Mouse (Mus musculus) hindbrain, embryonic 10.5 days (tissue): ENCODE measurements around the gene Polr3gl. TPM values are rescaled to one million over a fixed set of nuclear protein-coding genes. Genes with fewer than 3 reads are reported as not detected.

Experiments used
- DNase-seq: peaks from one replicate; pipeline ENCODE4 v3.0.0-alpha.2; 2017; ENCODE audit warnings: low spot score
- H3K27ac ChIP-seq: fragments of 300-500 bp; sonication (generic); 2 replicates; pipeline ENCODE4 v1.5.1; 2016; ENCODE audit warnings: mild to moderate bottlenecking, moderate library complexity
- H3K27me3 ChIP-seq: fragments of 300-500 bp; sonication (generic); 2 replicates; pipeline ENCODE4 v1.6.1; 2016; ENCODE audit warnings: mild to moderate bottlenecking; ENCODE audit not compliant: poor library complexity, insufficient read depth, severe bottlenecking
- H3K36me3 ChIP-seq: fragments of 300-500 bp; sonication (generic); 2 replicates; pipeline ENCODE4 v1.6.1; 2016; ENCODE audit warnings: mild to moderate bottlenecking, moderate library complexity
- H3K4me1 ChIP-seq: fragments of 300-500 bp; sonication (generic); replicated peaks from 2 replicates; pipeline ENCODE4 v1.6.1; 2016; ENCODE audit warnings: mild to moderate bottlenecking
- H3K4me3 ChIP-seq: fragments of 300-500 bp; sonication (generic); 2 replicates; pipeline ENCODE4 v1.5.1; 2016; ENCODE audit warnings: mild to moderate bottlenecking, moderate library complexity
- H3K9me3 ChIP-seq: fragments of 300-500 bp; sonication (generic); 2 replicates; pipeline ENCODE4 v1.6.1; 2016; ENCODE audit warnings: mild to moderate bottlenecking, moderate library complexity
- WGBS: fragments of 180-500 bp; shearing (Covaris S2); methylation state at CpG from one replicate; pipeline ENCODE4 v1.1.7; 2016; 5-methylcytosine and 5-hydroxymethylcytosine counted together
- polyA plus RNA-seq: library from polyadenylated mRNA; unstranded; fragments of >200 nt; fragmentation: Nextera tagmentation; extraction: Ambion mirVana; gene quantifications from 2 replicates; pipeline ENCODE4 v1.2.1, GENCODE M21; 2016

Polr3gl gene
- polyA plus RNA-seq, 1 experiment from 2014 or later = 29.4 TPM

DNA sequence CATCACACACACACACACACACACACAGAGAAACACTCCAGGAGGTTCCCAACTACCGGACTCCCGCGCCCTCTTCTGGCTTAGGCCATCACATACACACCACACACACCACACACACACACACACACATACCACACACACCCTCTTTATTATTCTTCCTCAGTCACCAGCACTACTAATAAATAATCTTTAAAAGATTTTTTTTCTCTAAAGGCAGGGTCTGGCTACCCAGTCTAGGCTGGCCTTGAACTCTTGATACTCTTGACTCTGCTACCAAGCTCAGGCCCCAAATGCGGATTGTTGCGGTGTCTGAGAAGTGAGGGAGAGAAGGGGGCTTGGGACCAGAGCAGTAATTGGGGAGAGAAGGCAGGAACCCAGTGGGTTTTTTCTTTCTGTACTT, 870 bp upstream of the Polr3gl start:
- H3K4me1 ChIP-seq = peaks cover 59% of the 10 kb centered on the region
- 73% methylated on average over 5 of the region's 5 CpGs for WGBS

DNA sequence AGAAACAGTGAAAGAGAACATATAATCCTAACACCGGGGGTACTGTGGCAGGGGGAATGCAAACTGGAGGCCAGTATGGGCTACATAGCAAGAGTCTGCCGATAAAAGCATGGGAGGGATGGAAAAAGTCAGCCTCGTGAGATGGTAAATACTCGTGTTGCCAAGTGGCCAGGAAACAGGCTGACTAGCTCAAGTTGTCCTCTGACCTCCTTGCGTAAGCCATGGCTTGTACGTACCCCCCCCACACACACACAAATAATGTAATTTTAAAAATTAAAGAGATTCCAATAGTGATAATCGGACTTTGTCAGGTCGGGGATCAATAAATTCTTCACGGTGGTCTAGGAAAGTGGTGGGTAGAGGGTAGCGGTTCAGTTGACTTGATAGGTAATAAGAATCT, 607 bp downstream of the Polr3gl start:
- Histone ChIP-seq H3K4me3 (peak overlapping the region; percentile 72), H3K4me1 (peaks cover 51% of the 10 kb centered on the region), H3K27ac (peak overlapping the region; percentile 92), H3K36me3 (no peaks in the 10 kb centered on the region), H3K9me3 (no peaks in the 10 kb centered on the region), H3K27me3 (peaks cover 37% of the 10 kb centered on the region)
- WGBS = 2% methylated on average over 10 of the region's 10 CpGs
- DNase-seq = no peak

More for the DNA sequence above, 870 bp upstream of the Polr3gl start:
- Histone ChIP-seq H3K36me3 (no peaks in the 10 kb centered on the region), H3K27me3 (peaks cover 52% of the 10 kb centered on the region), H3K9me3 (no peaks in the 10 kb centered on the region), H3K4me3 (no peak overlapping the region), H3K27ac (no peak overlapping the region)
- DNase-seq = no peak

DNA sequence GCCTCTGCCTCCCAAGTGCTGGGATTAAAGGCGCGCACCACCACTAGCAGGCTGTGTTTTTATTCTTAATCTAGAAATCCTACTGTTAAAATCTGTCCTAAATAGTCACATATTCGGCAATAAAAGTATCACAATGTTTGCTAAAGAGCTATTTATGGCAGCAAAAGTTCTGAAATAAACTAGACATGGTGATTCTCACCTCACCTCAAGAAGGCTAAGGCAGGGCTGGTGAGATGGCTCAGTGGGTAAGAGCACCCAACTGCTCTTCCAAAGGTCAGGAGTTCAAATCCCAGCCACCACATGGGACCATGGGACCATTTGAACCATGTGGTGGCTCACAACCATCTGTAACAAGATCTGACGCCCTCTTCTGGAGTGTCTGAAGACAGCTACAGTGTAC, 3.3 kb downstream of the Polr3gl start:
- H3K9me3 ChIP-seq = no peaks in the 10 kb centered on the region
- H3K4me3 ChIP-seq = no peak overlapping the region
- H3K27ac ChIP-seq = no peak overlapping the region
- no peak for DNase-seq
- no peaks in the 10 kb centered on the region for H3K36me3 ChIP-seq
- peaks cover 21% of the 10 kb centered on the region for H3K27me3 ChIP-seq
- WGBS = 81% methylated on average over 4 of the region's 4 CpGs
- H3K4me1 ChIP-seq = peaks cover 23% of the 10 kb centered on the region

- 88% methylated on average over 5 of the region's 5 CpGs for WGBS
- DNase-seq = no peak
- Histone ChIP-seq H3K4me3 (no peak overlapping the region), H3K36me3 (no peaks in the 10 kb centered on the region), H3K27me3 (peaks cover 14% of the 10 kb centered on the region), H3K27ac (no peak overlapping the region), H3K4me1 (peaks cover 24% of the 10 kb centered on the region), H3K9me3 (no peaks in the 10 kb centered on the region)
These were observed 10.6 kb downstream of the Polr3gl start for GRCm38 (mm10) chr3:96583386-96583785.

DNA sequence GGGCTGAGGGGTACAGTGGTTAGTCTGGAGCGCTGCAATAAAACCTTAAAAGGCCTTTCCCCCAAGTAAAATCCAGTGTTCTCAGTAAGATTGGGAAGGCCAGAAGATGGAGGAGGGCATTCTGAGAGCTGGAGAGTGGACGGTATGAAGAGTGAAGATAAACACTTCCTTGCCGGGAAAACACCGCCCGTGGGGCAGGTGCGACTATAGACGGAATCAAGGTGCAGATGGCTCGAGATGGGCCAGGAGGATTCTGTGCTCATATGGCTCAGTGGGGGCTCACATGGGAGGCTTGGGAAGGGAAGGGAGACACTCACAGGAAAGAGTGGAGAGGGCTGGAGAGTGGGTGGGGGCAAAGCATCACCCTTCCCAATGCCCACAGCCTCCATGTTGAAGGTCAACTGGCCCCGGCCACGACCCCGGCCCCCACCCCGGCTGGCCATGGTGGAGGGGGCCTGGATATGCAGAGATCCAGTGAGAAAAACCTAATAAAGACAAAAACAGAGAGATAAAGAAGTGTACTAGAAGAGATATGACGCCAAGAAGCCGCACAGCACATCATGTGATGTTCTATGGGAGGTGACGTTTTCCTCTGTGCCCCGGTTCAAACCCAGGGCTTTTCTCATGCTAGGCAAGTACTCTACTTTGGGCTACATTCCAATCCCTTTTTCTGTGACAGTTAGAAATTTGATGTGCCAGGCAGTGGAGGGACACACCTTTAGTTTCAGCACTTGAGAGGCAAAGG, 12.0 kb downstream of the Polr3gl start:
- H3K36me3 ChIP-seq = no peaks in the 10 kb centered on the region
- WGBS = 87% methylated on average over 16 of the region's 16 CpGs
- peaks cover 34% of the 10 kb centered on the region for H3K4me1 ChIP-seq
- H3K27ac ChIP-seq = no peak overlapping the region
- H3K9me3 ChIP-seq = no peaks in the 10 kb centered on the region
- H3K27me3 ChIP-seq = peaks cover 14% of the 10 kb centered on the region
- H3K4me3 ChIP-seq = no peak overlapping the region
- no peak for DNase-seq

DNA sequence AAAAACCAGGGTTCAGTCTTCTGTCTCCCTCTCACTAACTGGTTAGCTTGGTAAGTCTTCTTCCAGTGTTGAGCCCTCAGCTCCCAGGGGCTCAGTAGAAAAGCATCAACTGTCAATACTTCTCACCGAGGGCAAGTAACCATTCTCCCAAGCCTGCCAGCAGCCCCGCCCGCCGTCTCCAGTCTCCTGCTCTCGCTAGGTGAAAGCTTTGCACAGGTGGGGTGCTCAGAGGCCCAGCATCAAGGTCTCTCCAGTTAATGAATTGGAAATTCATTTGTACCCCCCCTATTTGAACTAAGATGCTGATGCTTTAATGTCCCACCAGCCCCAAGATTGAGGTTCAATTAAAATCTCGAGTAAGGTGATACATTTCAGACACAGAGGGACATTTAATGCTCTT, 12.8 kb downstream of the Polr3gl start:
- Histone ChIP-seq H3K4me3 (no peak overlapping the region), H3K36me3 (no peaks in the 10 kb centered on the region), H3K9me3 (no peaks in the 10 kb centered on the region), H3K4me1 (peaks cover 42% of the 10 kb centered on the region), H3K27ac (no peak overlapping the region), H3K27me3 (peaks cover 14% of the 10 kb centered on the region)
- DNase-seq = no peak
- 41% methylated on average over 6 of the region's 6 CpGs for WGBS

DNA sequence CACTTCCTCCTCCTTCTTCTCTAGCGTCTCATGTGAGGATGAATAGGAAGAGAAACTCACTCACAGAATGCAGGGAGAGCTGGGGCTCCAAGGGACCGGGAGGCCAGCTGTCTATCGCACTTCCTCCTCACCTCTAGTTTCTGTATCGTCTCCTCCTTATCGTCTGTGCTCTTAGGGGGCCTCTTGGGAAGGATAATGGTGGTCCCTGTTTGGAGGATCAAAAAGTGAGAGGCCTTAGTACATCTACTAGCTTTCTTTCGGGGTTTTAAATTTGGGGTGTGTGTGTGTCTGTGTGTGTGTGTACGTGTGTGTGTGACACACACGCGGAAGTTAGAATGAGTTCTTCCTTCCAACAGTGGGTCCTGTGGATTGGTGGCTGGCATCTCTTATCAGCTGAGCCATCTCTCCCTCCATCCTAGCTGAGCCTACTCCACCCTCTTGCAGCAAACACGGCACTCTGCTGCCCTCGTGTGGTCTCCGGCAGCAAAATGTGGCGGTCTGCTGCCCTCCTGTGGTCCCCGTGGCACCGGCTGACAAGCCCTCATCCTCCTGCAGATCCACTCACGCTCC, 14.0 kb downstream of the Polr3gl start:
- Histone ChIP-seq H3K36me3 (no peaks in the 10 kb centered on the region), H3K4me3 (peak overlapping the region; percentile 45), H3K4me1 (peaks cover 53% of the 10 kb centered on the region), H3K9me3 (no peaks in the 10 kb centered on the region), H3K27me3 (peaks cover 14% of the 10 kb centered on the region), H3K27ac (no peak overlapping the region)
- DNase-seq = peak; percentile 89
- 16% methylated on average over 16 of the region's 16 CpGs for WGBS

DNA sequence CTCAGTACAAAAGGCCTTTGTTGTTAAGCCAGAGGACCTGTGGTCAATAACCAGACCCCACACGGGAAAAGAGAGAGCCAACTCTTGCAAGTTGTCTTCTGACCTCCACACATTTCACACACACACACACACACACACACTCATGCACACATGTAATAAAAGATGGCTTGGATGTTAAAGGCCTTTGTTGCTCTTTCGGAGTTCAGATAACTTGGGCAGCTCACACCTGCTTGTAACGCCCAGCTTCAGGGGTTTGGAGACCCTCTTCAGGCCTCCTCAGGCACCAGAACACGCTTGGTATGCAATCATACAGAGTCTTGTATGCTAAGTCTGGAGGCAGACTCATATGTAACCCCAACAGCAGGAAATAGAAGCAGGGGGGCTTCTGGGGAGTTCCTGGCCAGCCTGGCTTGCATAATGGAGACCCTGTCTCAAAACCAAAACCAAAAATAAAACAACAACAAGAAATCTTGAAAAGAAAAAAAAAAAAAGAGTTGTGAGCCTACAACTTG, 14.7 kb downstream of the Polr3gl start:
- WGBS = 73% methylated on average over 4 of the region's 4 CpGs
- Histone ChIP-seq H3K36me3 (no peaks in the 10 kb centered on the region), H3K9me3 (no peaks in the 10 kb centered on the region), H3K4me3 (no peak overlapping the region), H3K27ac (no peak overlapping the region), H3K27me3 (peaks cover 14% of the 10 kb centered on the region), H3K4me1 (peaks cover 55% of the 10 kb centered on the region)
- DNase-seq = no peak

- no peaks in the 10 kb centered on the region for H3K36me3 ChIP-seq
- DNase-seq = no peak
- H3K9me3 ChIP-seq = no peaks in the 10 kb centered on the region
- no peak overlapping the region for H3K4me3 ChIP-seq
- no peak overlapping the region for H3K27ac ChIP-seq
- WGBS = 82% methylated on average over 12 of the region's 12 CpGs
- peaks cover 60% of the 10 kb centered on the region for H3K4me1 ChIP-seq
- peaks cover 14% of the 10 kb centered on the region for H3K27me3 ChIP-seq
These were observed 15.3 kb downstream of the Polr3gl start for GRCm38 (mm10) chr3:96578561-96579238.

DNA sequence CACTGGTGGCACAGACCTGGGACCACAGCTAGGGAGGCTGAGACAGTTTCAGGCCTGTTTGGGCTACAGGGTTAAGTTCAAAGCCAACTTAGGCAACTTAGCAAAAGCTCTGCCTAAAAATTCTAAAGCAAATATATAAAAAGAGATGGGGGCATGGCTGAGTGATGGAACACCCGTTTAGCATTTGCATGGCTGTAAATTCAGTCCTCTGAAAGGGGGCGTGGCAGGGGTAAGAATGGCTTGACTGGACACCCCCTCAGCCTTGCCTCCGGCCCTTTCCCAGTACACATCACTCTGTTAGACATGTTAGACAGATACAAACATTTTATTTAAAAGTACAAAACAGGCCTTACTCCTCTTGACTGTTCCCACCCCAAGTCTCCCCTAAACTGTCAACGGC, 16.4 kb downstream of the Polr3gl start:
- Histone ChIP-seq H3K36me3 (no peaks in the 10 kb centered on the region), H3K4me1 (peaks cover 64% of the 10 kb centered on the region), H3K4me3 (no peak overlapping the region), H3K27ac (peak overlapping the region; percentile 84), H3K27me3 (peaks cover 14% of the 10 kb centered on the region), H3K9me3 (no peaks in the 10 kb centered on the region)
- DNase-seq = no peak
- 74% methylated on average over 4 of the region's 4 CpGs for WGBS

DNA sequence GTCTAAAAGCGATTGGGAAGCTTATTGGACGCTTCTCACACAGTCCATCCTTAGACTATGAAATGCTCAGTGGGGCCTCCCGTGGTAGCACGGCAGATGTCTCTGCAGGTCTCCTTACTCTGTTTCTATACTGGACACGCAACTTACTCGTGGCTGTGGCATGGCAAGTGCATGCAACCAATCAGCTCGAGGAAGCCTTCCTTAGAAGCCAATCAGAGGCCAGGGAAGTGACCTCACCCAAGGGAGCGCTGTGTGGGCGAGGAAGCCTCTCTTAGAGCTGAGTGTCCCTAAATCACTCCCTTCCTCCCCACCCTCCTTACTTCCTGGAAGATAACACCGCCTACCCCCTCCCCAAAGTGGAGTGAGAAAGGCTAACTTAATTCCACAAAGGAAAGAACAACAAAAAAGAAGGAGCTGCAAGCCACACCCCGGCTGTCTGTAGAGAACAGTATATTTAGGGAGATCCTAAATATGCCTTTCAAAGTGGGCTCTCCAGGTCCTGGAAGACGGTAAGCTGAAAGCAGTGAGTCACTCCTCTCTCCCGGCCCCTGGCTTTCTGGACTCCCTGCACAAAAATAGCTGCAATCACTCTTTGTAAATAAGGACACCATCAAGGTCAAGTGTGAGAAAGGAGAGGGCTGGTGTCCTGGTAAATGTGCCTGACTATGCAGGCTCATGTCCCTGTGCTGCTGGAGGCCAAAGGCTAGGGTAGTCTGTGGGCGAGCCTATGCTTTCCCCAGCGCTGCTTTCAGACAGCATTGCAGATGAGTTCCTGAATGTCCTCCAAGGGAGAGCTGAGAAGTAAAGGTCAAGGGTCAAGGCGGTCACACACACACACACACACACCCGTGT, 17.1 kb downstream of the Polr3gl start, which contains the start of gene Gm16253:
Gene Gm16253, plus strand, starts transcription at position 295 of the 852 bp plus-strand sequence.
- peaks cover 13% of the 10 kb centered on the region for H3K27me3 ChIP-seq
- WGBS = 33% methylated on average over 17 of the region's 17 CpGs
- H3K36me3 ChIP-seq = no peaks in the 10 kb centered on the region
- DNase-seq = peak; percentile 86
- no peaks in the 10 kb centered on the region for H3K9me3 ChIP-seq
- H3K27ac ChIP-seq = peak within 1 kb of the TSS; percentile 84
- H3K4me1 ChIP-seq = peaks cover 64% of the 10 kb centered on the region
- H3K4me3 ChIP-seq = peak within 1 kb of the TSS; percentile 22

- peaks cover 5% of the 10 kb centered on the region; the same call in 1 of the 2 replicates for H3K27me3 ChIP-seq
- peak overlapping the region; percentile 84 for H3K27ac ChIP-seq
- no peaks in the 10 kb centered on the region for H3K36me3 ChIP-seq
- H3K9me3 ChIP-seq = no peaks in the 10 kb centered on the region
- 66% methylated on average over 14 of the region's 14 CpGs for WGBS
- H3K4me3 ChIP-seq = peak overlapping the region; percentile 22
- DNase-seq = no peak
- H3K4me1 ChIP-seq = peaks cover 63% of the 10 kb centered on the region
These were observed 17.8 kb downstream of the Polr3gl start for GRCm38 (mm10) chr3:96576005-96576658.
